Mouse (Mus musculus) limb, embryonic 11.5 days (tissue): ENCODE measurements around the gene Lpar3. TPM values are rescaled to one million over a fixed set of nuclear protein-coding genes. Genes with fewer than 3 reads are reported as not detected.
"Not testable (repeated sequence)": the region's sequence is repeated elsewhere in the genome, so short reads cannot be mapped to it uniquely, and the experiment has no call there.

Source experiments
- ATAC-seq: fragments of 200-750 bp; cut with Nextera tagmentation; 2 replicates; pipeline ENCODE4 v1.8.0; 2017; ENCODE audit warnings: low read depth; ENCODE audit not compliant: insufficient number of reproducible peaks, low FRiP score, low TSS enrichment
- DNase-seq: peaks from one replicate; pipeline ENCODE4 v3.0.0-alpha.2; 2015; ENCODE audit warnings: low spot score
- H3K27ac ChIP-seq: fragments of 300-500 bp; sonication (generic); replicated peaks from 2 replicates; pipeline ENCODE4 v1.5.1; 2014; ENCODE audit warnings: low read depth, mild to moderate bottlenecking, low read length
- H3K27me3 ChIP-seq: fragments of 300-500 bp; sonication (generic); 2 replicates; pipeline ENCODE4 v1.6.1; 2014; ENCODE audit warnings: mild to moderate bottlenecking, low read length, mixed read lengths; ENCODE audit not compliant: control insufficient read depth, insufficient read depth
- H3K36me3 ChIP-seq: fragments of 300-500 bp; sonication (generic); 2 replicates; pipeline ENCODE4 v1.6.1; 2014; ENCODE audit warnings: mild to moderate bottlenecking, low read length, moderate library complexity, mixed read lengths; ENCODE audit not compliant: control insufficient read depth, insufficient read depth
- H3K4me1 ChIP-seq: fragments of 300-500 bp; sonication (generic); 2 replicates; pipeline ENCODE4 v1.6.1; 2014; ENCODE audit warnings: low read length, mixed read lengths; ENCODE audit not compliant: control insufficient read depth, insufficient read depth
- H3K4me2 ChIP-seq: fragments of 300-500 bp; sonication (generic); 2 replicates; pipeline ENCODE4 v1.6.1; 2014; ENCODE audit warnings: low read depth, mild to moderate bottlenecking, moderate library complexity; ENCODE audit not compliant: severe bottlenecking
- H3K4me3 ChIP-seq: fragments of 300-500 bp; sonication (generic); 2 replicates; pipeline ENCODE4 v1.5.1; 2014; ENCODE audit warnings: low read depth, low read length
- H3K9ac ChIP-seq: fragments of 300-500 bp; sonication (generic); 2 replicates; pipeline ENCODE4 v1.6.1; 2014; ENCODE audit warnings: mild to moderate bottlenecking, low read length
- H3K9me3 ChIP-seq: fragments of 300-500 bp; sonication (generic); 2 replicates; pipeline ENCODE4 v1.6.1; 2016; ENCODE audit warnings: low read length; ENCODE audit not compliant: control insufficient read depth
- WGBS: fragments of 180-500 bp; shearing (Covaris S2); extraction: QIAGEN DNeasy Blood & Tissue Kit; methylation state at CpG from one replicate; pipeline ENCODE4 v1.1.7; 2014; 5-methylcytosine and 5-hydroxymethylcytosine counted together
- polyA plus RNA-seq: library from polyadenylated mRNA; unstranded; fragments of >200 nt; fragmentation: Nextera tagmentation; extraction: Ambion mirVana; gene quantifications from 2 replicates; pipeline ENCODE4 v1.2.1, GENCODE M21; 2014

The Lpar3 gene
- polyA plus RNA-seq, 1 experiment from 2014 or later, result 0.51 TPM

DNA sequence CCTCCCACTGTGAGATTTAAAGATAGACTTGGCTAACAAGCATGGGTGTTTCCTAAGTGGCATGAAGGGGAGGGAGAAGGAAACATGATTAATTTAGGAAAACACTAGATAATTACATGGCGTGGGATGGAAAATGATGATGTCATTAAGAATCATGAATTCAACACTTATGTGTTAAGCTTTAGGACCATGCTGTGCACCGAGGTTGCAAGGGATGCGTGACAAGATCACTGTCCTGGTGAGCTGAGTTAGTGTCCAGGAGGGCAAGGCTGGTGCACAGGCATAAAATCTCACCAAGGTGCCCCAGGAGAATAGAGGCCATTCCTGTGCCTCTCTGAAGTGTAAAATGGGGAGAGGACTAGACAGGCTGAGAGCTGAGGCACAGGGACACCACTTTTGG, 21.3 kb upstream of the Lpar3 start:
- Histone ChIP-seq H3K9ac (no peak overlapping the region), H3K27ac (no peak overlapping the region)

DNA sequence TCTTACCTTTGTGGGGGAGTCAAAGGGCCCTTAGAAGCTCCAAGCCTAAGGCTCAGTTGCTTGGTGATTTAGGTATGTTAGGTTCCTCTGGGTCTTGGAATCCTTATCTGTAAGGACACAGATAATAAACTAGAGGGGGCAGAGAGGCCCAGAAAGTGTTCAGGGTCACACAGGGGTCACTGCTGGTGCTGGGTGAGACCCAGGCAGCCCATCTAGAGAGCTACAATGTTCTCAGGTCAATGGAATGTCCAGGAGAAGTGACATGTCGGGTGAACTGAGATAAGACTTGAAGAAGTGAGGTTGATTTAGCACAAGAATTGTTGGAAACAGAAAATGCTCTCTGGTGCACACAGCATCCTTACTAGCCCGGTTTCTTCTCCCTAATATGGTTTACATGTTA, 16.4 kb upstream of the Lpar3 start:
- Histone ChIP-seq H3K27ac (no peak overlapping the region), H3K4me1 (no peaks in the 10 kb centered on the region), H3K4me2 (no peak overlapping the region), H3K27me3 (no peaks in the 10 kb centered on the region), H3K9me3 (no peaks in the 10 kb centered on the region), H3K4me3 (no peak overlapping the region), H3K36me3 (no peaks in the 10 kb centered on the region), H3K9ac (no peak overlapping the region)
- DNase-seq (no peak), ATAC-seq (no peak)
- WGBS, result 49% methylated on average over 2 of the region's 2 CpGs

More for the DNA sequence above, 21.3 kb upstream of the Lpar3 start:
- ATAC-seq, result no peak
- 83% methylated on average over 3 of the region's 3 CpGs for WGBS
- no peak overlapping the region for H3K4me2 ChIP-seq
- H3K4me1 ChIP-seq, result no peaks in the 10 kb centered on the region
- H3K4me3 ChIP-seq, result no peak overlapping the region
- H3K27me3 ChIP-seq, result no peaks in the 10 kb centered on the region
- no peak for DNase-seq
- H3K36me3 ChIP-seq, result no peaks in the 10 kb centered on the region
- no peaks in the 10 kb centered on the region for H3K9me3 ChIP-seq

DNA sequence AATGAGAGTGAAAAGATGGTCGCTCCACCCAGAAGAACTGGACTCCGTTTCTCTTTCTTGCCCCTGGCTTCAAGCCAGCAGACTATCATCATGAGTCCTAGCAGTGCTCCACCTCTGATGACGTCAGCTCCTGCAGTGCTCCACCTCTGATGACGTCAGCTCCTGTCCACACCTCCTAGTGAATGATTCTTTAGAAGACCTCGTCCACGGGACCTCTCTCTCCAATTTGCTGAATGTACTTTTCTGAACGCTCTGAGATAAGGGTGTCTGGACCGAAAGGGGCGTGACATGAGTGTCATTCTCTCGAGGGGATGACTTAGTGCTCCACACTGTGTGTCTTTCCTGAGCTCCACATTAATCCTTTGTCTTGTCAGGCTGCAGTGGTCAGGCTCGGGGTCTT, 15.5 kb upstream of the Lpar3 start:
- Histone ChIP-seq H3K27me3 (no peaks in the 10 kb centered on the region), H3K9ac (no peak overlapping the region), H3K4me3 (no peak overlapping the region), H3K27ac (no peak overlapping the region), H3K36me3 (no peaks in the 10 kb centered on the region), H3K9me3 (no peaks in the 10 kb centered on the region), H3K4me2 (no peak overlapping the region), H3K4me1 (no peaks in the 10 kb centered on the region)
- DNase-seq, result no peak
- ATAC-seq, result no peak
- 75% methylated on average over 11 of the region's 11 CpGs for WGBS

DNA sequence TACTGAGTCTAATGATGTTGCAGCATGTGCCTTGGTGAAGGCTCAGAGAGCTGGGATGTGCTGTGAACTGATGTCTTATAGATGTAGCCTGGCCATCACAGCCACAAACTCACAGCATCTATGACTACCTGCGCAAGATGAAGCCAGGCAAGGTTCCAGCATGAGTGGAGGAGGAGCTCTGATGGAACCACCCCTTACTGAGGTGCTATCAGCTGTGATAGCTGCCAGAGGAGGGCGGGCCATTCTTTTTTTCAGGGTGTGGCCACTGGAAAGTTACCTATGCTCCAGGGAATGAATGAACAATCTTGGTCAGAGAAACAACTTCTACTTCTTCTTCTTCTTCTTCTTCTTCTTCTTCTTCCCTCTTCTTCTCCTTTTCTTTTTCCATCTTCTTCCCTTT, 14.1 kb upstream of the Lpar3 start:
- H3K9ac ChIP-seq, result no peak overlapping the region
- no peaks in the 10 kb centered on the region for H3K4me1 ChIP-seq
- H3K9me3 ChIP-seq, result no peaks in the 10 kb centered on the region
- H3K27me3 ChIP-seq, result no peaks in the 10 kb centered on the region
- no peaks in the 10 kb centered on the region for H3K36me3 ChIP-seq
- no peak overlapping the region for H3K27ac ChIP-seq
- ATAC-seq, result no peak
- no peak overlapping the region for H3K4me2 ChIP-seq
- 71% methylated on average over 2 of the region's 2 CpGs for WGBS
- no peak for DNase-seq
- H3K4me3 ChIP-seq, result no peak overlapping the region

DNA sequence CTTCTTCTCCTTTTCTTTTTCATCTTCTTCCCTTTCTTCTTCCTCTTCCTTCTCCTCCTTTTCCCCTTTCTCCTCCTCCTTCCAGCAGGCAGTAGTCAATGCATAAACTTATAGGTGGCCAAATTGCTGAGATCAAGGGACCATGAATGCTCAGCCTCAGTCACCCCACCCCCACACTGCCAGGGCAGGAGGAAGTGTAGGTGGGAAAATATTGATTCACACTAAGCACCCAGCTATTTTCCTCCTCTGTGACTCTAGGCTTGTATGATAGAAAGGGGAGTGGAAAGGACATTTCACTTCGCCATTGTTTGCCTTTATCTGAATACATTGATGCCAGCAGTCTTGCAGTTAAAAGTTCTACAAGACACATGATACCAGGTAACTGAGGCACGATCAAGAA, 13.3 kb upstream of the Lpar3 start:
- no peak for ATAC-seq
- no peaks in the 10 kb centered on the region for H3K9me3 ChIP-seq
- H3K4me2 ChIP-seq, result no peak overlapping the region
- no peaks in the 10 kb centered on the region for H3K27me3 ChIP-seq
- 83% methylated on average over 2 of the region's 2 CpGs for WGBS
- H3K36me3 ChIP-seq, result no peaks in the 10 kb centered on the region
- no peak overlapping the region for H3K27ac ChIP-seq
- no peak overlapping the region for H3K9ac ChIP-seq
- no peak for DNase-seq
- no peaks in the 10 kb centered on the region for H3K4me1 ChIP-seq
- H3K4me3 ChIP-seq, result no peak overlapping the region

DNA sequence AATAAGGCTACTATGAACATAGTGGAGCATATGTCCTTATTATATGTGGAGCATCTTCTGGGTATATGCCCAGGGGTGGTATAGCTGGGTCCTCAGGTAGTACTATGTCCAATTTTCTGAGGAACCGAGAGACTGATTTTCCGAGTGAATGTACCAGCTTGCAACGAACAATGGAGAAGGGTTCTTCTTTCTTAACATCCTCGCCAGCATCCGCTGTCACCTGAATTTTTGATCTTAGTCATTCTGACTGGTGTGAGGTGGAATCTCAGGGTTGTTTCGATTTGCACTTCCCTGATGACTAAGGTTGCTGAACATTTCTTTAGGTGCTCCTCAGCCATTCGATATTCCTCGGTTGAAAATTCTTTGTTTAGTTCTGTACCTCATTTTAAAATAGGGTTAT, 11.0 kb upstream of the Lpar3 start:
- not testable (repeated sequence) for H3K4me2 ChIP-seq, H3K36me3 ChIP-seq, H3K27me3 ChIP-seq, ATAC-seq, H3K27ac ChIP-seq, H3K9me3 ChIP-seq, H3K4me3 ChIP-seq, H3K9ac ChIP-seq, H3K4me1 ChIP-seq, DNase-seq
- 91% methylated on average over 8 of the region's 8 CpGs for WGBS

DNA sequence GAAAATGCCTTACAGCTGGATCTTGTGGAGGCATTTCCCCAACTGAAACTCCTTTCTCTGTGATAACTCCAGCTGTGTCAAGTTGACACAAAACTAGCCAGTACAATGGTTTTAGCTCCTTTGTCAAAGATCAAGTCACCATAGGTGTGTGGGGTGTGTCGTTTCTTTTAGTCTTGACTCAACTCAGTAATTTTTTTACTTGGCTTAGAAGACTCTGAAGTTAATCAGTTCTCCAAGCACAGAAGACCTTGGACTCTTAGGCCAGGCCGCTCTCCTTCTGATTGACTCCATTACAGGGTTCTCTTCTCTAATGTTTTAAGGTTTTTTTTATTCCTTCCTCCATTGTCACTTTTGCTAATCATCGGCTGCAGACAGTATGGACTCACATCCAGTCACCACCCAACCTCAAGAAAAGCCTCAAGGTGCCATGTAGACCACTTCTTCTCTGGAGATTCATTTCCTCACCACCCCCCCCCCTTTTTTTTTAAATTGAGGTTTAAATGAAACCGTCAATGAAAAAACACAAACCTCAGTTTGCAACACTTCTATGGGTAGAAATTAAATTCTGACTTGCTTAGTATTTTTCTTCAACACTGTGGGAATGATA, 9.5 kb upstream of the Lpar3 start:
- ATAC-seq (no peak), DNase-seq (no peak)
- Histone ChIP-seq H3K36me3 (no peaks in the 10 kb centered on the region), H3K4me1 (no peaks in the 10 kb centered on the region), H3K27me3 (no peaks in the 10 kb centered on the region), H3K27ac (no peak overlapping the region), H3K9me3 (no peaks in the 10 kb centered on the region), H3K9ac (no peak overlapping the region), H3K4me3 (no peak overlapping the region), H3K4me2 (no peak overlapping the region)
- WGBS, result 89% methylated on average over 4 of the region's 4 CpGs

DNA sequence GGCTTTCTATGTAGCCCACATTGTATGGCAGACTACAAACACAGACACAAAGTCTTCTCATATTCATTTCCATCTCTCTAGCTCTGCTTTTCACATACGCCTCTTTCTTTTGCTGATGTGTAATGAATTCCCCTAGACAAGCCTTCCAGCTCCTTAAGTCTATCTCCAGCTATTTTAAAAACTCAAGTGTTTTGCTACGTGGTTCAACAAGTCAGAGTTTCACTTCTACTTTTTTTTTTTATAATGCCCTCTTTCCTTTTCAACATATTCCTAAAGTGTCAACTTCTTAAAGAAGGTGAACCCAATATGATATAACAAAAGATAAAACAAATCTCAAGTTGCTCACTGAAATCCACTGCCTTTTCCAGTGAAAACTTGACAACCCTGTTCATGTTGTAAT, 8.8 kb upstream of the Lpar3 start:
- no peak for ATAC-seq

DNA sequence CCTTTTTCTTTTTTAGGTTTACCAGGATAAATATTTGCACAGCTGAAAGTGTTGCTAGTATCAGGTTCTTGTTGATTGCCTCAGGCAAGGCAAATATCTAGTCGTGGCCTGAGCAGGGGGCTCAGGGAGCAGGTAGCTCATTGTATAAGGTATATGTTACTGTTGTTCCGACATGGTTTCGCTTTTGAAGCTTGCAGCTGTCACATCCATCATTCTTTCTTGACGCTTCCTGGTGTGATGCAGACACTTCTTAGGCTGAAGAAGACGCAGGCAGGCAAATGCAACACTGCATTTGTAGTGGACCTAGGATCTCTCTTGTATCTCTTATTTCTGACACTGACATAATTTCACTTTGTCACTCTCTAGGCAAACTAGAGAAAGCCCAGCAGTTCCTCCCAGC, 7.4 kb upstream of the Lpar3 start:
- Histone ChIP-seq H3K27me3 (no peaks in the 10 kb centered on the region), H3K9me3 (no peaks in the 10 kb centered on the region), H3K9ac (no peak overlapping the region), H3K4me3 (no peak overlapping the region), H3K36me3 (no peaks in the 10 kb centered on the region), H3K4me1 (no peaks in the 10 kb centered on the region), H3K4me2 (no peak overlapping the region), H3K27ac (no peak overlapping the region)
- ATAC-seq, result no peak
- DNase-seq, result no peak
- WGBS, result 49% methylated on average over 5 of the region's 5 CpGs

More for the DNA sequence above, 8.8 kb upstream of the Lpar3 start:
- H3K9ac ChIP-seq, result no peak overlapping the region
- 90% methylated on average over 2 of the region's 2 CpGs for WGBS
- no peaks in the 10 kb centered on the region for H3K9me3 ChIP-seq
- H3K4me2 ChIP-seq, result no peak overlapping the region
- DNase-seq, result no peak
- H3K4me3 ChIP-seq, result no peak overlapping the region
- H3K27me3 ChIP-seq, result no peaks in the 10 kb centered on the region
- H3K27ac ChIP-seq, result no peak overlapping the region
- no peaks in the 10 kb centered on the region for H3K36me3 ChIP-seq
- H3K4me1 ChIP-seq, result no peaks in the 10 kb centered on the region
